Mouse (Mus musculus) urinary bladder, adult 2 months (tissue): ENCODE data around the gene Tcte1. TPM values are rescaled to one million over a fixed set of nuclear protein-coding genes. Genes with fewer than 3 reads are reported as not detected.

Experiments used
- DNase-seq: peaks from one replicate; pipeline ENCODE4 v3.0.0; 2022; ENCODE audit warnings: low spot score
- polyA plus RNA-seq: library from polyadenylated mRNA; depleted of rRNA; stranded (reverse); fragments of >200 nt; gene quantifications from 2 replicates; pipeline ENCODE4 v1.2.3, GENCODE M21; 2012

The Tcte1 gene
- polyA plus RNA-seq, 1 experiment, result not detected

DNA sequence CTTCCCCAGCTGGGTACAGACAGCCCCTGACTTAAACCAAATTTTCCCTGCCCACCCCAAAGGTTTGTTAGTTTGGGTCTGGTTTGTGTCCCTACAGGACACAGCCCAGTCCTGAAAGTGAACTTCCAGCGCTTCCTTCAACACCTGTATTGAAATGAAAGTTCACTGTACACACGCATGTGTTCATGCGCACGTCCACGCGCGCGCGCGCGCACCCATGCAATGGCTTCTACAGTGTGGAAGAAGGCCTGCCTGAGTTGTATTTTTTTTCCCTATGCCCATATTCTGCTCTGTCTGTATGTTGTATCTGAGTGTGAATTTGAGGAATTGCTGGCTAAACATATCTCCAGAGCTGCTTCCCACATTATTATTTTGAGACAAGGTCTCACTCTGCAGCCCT, 41.9 kb downstream of the Tcte1 start:
- no peak for DNase-seq

GRCm38 (mm10) chr17:45566031-45566359, 42.8 kb downstream of the Tcte1 start:
- no peak for DNase-seq

DNA sequence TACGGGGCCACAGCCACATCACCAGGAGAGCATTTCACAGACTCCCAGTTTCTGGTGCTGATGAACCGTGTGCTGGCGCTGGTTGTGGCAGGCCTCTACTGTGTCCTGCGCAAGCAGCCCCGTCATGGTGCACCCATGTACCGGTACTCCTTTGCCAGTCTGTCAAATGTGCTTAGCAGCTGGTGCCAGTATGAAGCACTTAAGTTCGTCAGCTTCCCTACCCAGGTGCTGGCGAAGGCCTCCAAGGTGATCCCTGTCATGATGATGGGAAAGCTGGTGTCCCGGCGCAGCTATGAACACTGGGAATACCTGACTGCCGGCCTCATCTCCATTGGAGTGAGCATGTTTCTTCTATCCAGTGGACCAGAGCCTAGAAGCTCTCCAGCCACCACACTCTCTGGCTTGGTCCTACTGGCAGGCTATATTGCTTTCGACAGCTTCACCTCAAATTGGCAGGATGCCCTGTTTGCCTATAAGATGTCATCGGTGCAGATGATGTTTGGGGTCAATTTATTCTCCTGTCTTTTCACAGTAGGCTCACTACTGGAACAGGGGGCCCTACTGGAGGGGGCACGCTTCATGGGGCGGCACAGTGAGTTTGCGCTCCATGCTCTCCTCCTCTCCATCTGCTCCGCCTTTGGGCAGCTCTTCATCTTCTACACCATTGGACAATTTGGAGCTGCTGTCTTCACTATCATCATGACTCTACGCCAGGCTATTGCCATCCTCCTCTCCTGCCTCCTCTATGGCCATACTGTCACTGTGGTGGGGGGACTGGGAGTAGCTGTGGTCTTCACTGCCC, 43.3 kb downstream of the Tcte1 start:
- no peak for DNase-seq

DNA sequence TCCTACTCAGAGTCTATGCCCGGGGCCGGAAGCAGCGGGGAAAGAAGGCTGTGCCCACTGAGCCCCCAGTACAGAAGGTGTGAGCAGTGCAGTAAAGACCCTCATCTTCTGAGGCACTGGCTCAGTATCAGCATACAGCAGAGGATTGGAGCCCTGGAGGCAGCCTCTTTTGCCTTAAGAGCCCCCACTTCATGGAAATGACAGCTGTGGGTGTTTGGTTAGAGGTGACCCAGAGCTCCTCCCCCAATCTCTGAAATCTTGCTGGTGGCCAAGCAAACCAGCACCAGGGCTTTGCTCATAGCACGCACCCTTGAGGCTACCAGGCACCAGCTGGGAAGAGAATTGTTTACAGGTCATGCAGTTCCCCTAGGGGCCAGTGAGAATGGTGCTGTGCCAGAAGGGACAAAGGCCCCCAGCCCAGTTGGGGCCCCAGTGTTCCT, 43.9 kb downstream of the Tcte1 start:
- no peak for DNase-seq

DNA sequence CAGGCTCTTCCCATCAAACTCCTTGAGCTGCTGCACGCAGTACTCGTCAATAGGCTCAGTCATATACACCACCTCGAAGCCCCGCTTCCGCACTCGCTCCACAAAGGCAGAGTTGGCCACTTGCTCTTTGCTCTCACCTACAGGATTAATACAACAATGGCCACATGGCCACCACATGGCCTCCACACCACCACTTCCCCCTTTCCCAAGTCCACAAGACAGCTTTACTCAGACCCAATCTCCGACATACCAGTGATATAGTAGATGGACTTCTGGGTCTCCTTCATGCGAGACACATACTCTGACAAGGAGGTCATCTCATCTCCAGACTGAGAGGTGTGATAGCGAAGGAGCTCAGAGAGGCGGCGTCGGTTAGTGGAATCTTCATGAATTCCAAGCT, 45.8 kb downstream of the Tcte1 start:
- no peak for DNase-seq

DNA sequence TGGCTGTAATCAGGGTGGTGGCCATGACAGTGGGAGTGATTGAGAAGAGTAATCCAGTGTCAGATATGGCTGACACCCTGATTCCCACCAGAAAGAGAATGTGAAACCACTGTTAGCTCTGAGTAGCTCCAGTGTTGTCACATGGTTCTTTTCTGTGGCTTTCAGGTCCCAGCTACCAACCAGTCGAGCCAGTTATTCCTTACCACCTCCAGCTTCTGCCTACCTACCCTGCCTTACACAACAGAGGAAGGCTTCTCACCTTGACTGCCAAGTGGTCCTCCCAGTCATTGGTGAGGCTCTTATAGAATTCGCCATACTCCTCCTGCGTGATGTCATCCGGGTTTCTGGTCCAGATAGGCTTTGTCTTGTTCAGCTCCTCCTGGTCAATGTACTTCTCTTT, 46.8 kb downstream of the Tcte1 start:
- no peak for DNase-seq

DNA sequence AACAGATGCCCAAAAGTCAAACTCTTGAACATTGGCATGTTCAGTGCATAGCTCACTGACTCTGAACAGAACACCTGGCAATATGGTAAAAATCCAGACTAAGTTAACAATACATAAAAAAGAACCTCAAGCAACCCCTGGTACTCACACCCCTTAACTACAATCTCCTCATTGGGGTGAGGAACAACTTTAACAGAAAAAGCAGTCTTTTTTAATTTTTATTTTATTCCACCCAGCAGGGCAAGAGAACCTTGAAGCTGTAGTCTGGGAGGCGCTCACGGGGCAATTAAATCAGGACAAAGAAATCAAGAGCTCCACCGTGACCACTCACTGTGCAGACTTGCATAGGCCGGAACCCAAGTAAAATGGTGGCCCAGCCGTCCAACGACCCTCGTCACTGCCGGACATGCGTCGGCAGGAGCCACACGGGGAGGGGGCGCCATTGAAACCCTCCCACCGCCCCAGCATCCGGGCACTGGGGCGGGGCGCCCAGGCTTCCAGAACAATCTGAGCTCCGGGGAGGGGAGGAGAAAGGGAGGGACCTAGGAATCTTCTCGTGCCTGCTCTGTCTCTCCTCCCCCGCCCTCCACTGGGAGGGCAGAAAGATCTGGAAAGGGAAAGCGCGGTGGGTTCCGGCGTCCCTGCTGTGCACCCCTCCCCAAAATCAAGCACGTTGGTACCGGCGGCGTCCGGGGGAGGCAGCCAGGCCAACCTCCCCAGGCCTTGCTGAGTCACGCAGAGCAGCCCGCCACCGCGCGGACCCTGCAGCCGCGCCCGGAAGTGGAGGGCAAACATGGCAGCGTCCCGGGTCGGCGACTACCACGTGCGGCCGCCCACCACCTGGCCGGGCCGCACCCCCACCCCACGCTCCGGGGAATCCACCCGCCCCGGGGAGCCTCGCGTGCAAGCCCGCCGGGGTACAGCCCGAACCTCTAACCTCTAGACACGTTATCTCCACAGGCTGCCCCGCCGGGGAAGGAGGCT, 49.2 kb downstream of the Tcte1 start:
- no peak for DNase-seq

DNA sequence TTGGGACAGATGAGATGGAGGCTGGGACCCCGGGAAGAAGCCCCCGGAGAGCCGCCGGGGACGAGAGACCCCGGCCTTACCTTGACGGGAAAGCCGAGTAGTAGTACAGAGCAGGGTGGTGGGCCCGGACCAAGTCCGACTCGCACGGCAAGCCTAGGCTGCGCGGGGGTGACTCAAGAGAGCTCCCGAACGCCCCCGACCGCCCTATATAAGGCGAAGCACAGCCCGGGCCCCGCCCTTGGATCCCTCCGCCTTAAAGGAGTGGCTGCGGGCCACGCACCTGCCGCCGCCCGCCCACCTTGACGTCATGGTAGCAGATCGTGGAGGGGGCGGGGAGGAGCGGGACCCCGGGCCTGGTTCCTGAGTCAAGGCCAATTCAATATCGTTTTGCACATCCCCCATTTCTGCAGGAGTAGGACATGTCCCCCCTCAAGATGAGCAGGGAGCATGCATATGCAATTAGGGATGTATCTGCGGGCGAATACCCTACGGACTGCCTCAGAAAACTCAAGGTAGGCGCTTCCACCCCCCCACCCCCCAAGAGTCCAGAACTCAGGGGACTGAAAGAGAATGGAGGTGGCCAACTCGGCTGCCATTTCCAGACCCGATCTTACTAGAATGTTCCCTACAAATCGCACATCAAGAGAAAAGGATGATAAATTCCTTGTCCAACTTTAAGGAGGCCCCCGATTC, 50.0 kb downstream of the Tcte1 start, which contains the start of gene Hsp90ab1:
Gene Hsp90ab1 (minus strand): TSS at position 185 of the 693 bp plus-strand sequence.
- peak; percentile 100 for DNase-seq

DNA sequence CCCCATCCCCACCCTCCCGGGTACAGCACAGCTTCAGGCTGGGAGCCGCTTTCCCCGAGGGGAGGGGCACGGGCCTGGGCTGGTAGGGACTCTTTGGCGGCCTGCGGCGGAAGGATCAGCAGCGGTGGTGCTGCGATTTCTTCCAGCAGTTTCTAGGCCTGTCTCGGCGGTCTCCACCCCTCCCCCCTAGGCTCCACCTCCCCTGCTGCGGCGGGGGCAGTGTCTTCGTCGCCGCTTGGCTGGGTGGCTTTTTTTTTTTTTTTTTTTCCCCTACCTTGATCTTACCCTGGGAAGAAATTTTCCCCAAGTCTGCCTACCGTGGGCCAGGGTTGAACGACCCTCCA, 50.5 kb downstream of the Tcte1 start:
- peak; percentile 99 for DNase-seq

DNA sequence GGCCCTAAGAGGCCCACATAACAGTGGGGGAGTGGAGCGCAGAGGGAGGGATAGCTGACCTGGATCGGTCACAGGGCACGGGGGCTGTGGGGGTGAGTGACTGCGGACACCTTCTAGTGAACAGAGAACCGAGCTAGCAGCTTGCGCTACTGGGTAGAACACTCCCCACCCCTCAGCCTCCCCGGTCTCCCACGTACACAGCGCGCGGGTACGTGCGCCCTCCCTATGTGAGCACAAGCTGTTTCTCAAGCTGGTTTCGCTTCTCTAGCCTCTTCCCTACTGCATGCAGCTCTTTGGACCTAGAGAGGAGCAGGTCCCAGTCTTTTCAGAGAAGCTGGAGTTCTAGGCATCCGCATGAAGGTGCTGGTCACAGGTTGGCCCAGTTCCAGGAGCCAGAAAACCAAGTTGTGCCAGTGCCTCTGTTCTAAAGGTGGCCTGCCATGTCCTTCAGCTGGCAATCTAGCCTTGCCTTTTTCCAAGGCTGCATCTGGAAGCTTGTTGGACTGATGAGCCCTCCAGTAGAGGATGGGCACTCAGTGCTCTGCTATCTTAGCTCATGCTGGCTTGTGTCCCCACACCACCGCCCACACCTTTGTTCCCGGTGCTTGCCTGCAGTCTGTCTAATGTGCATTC, 51.0 kb downstream of the Tcte1 start:
- DNase-seq, result peak; percentile 64

DNA sequence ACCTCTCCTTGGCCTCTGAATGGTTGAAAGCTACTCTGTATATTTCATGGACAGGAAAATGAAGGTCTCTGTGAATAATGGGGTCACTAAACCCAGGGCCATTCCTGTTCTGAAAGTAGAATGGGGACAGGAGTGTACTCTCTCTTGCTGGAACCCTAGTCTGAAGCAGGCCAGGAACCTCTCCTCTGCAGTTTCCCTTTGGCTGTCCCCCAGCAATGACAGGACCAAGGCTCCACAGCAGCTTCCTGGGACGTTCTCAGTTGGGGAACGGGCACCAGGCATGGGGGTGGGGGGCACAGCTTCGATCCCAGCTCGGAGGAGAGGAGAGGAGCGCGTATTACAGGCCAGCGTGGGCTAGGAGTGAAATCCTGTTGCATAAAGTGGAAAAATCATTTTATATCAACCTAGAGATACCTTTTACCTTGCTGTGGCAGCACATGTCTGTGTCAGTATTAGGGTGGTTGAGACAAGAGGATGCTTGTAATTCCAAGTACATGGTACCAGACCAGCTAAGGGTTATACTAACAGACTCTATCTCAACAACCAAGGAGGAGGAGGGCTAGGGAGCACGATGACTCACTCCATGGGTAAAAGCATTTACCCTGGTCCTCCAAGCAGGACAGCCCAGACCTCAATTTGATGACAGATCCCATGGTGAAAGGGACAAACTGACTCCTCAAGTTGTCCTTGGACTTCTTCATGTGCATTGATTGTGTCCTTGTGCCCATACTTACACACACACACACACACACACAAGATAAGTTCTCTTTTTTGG, 52.1 kb downstream of the Tcte1 start:
- DNase-seq, result no peak

DNA sequence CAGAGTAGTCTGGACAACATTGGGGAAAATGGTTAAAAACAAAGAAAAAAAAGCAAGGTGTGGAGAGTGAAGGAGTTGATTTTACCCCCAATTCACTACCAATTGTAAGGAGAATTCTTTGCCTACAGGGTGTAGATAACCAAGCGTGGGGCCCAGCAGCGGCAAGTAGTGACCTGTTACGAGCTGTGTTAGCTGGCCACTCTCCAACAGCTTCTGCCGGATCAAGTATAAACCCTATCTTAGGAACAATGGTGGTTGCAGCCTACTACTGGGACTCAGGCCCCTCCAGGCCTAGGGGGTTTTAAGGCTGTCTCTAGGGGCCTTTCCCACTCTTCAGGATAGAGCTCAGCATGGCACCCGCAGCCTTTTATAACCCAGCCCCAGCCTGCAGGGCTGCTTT, 55.0 kb downstream of the Tcte1 start:
- DNase-seq, result no peak

DNA sequence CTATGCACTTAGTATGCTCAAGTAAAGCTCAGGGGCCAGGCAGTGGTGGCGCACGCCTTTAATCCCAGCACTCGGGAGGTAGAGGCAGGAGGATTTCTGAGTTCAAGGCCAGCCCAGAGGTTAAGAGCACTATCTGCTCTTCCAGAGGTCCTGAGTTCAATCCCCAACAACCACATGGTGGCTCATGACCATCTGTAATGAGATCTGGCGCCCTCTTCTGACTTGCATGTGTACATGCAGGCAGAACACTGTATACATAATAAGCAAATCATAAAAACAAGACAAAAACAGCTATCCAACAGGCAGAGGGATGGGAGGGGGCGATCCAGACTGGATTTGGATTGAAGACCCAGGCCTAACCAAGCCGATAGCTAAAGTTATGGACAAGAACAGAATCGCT, 55.6 kb downstream of the Tcte1 start:
- no peak for DNase-seq

DNA sequence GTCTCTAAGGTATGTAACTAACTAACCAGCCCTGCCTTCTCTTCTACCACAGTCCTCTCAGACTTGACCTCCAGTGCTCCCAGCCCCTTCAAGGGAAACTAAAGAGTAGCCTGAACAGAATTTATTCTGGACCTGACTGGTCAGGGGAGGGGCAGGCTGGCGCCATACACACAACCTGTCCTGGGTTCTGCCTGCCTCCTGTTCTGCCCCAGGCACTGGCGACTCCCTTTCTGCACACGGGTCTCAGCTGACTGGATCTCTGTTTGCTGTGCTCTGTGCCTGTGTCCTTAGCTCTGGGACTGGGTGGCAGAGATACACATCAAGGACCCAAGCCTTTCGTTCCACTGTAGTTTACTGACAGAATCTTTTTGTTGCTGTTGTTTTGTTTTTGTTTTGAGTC, 56.3 kb downstream of the Tcte1 start:
- no peak for DNase-seq

DNA sequence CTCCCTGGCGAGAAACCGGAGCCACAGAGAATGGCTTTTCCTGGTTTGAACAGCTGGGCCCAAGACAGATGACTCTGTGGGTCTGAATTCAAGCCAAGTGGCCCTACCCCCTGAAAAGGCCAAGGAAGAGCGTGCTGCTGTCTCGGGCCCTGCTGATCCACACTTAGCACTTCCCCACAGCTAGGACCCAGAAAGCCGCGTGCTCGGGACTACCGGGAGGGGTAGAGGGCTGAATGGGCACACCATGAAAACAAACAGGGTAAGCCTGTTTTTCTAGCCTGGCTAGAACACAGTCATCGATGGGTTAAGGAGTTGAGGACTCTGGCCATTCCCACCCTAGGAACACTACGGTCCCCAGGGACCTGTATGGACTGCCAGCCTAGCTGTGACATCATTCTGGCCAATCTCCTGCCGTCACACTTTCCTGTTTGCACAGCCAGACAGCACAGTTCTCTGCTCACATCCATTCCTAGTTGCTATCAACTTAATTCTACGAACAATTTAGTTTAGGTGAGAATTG, 57.8 kb downstream of the Tcte1 start:
- DNase-seq, result no peak

DNA sequence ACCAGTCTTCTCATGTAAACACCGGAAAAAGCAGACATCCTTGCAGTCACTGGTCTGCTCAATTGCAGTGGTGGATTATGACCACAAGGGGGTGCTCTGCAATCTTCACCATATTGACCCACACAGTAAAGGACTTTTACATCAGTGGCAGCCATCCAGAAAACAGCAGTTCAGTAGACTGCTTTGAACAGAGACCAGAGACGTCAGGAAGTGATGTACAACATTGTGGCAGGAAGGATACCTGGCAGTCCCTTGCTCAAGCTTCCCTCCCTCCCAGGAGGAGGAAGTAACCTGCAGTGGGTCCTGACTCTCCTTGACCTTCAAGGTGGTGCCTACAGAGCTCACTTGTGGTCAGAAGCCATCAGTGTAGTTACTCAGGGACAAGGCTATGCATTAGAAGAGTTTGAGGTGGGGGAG, 58.3 kb downstream of the Tcte1 start:
- no peak for DNase-seq

GRCm38 (mm10) chr17:45582188-45582587, 59.0 kb downstream of the Tcte1 start:
- DNase-seq, result no peak

DNA sequence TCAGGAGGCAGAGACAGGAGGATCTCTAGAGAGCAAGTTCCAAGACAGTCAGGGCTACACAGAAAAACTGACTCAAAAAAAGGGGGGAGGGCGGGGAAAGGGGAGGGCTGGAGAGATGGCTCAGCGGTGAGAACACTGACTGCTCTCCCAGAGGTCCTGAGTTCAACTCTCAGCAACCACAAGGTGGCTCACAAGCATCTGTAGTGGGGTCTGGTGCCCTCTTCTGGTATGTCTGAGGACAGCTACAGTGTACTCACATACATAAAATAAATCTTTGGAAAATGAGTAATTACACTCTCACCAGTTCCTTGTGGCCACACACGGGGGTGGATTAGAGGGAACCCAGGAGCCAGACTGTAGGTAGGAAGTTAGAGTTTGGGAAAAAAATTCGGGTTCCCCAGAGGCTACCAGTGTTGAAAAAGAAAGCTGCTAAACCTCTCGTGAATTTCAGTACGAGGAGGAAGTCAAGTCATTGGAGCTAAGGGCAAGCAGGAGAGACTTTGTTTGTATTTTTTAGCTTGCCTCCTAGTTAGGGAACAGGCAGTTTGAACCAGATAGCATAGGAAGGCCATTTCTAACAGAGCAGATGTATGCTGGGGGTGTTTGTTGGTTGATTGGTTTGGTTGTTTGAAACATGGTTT, 59.6 kb downstream of the Tcte1 start:
- DNase-seq, result no peak

GRCm38 (mm10) chr17:45584096-45584896, 61.1 kb downstream of the Tcte1 start:
- DNase-seq, result peak; percentile 56
